Mouse (Mus musculus): ENCODE results near the gene Adora1.
"Not testable (repeated sequence)": the region's sequence is repeated elsewhere in the genome, so short reads cannot be mapped to it uniquely, and the experiment has no call there.

Adora1 gene

DNA sequence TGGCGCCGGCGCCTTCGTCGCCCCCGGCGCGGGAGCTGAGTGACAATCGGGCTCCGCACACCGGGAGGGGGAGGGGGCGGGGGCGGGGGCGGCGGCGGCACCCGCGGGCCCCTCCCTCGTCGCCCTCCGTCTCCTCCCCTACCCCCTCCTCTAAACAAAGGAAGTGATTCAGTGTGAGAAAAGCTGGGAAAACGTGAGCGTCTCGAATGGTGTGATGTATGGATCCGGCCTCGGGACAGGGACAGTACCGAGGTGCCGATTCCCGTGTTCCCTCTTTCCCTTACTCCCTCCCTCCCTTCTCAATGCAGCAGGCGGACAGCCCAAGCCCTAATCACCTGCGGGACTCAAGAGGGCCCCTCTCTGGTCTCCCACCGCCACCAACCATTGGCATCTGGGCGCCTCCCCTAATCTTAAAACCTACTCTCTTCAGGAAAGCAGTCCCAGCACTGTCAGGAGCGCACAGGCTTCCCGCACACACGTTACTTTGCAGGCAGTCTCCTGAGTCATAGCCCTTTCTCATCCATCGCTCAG is at the start of gene Adora1:
TSS of gene Adora1 (minus strand) at position 41 of the 531 bp plus-strand sequence.
- DNase-seq (ENCODE audit: low read depth, low spot score) = no peak

DNA sequence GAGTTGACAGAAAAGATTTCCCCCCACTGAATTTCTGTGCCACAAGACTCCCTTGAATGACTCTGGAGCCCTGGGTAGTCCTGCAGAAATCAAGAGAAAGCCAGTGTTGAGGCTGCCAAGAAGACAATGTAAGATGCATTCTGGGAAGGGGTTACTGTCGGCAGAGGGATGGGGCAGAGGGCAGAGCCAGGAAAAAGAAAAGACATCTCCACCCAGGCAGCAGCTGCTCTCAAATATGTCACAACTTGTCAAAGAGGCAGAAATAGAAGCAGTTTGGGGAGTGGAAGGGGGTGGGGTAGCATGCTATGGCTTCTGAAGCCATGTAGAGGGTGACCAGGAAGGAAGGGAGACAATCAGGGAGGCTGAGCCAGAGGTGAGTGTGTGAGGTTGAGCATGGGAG is 47.9 kb upstream of the Adora1 start:
- DNase-seq (ENCODE audit: low read depth, low spot score) = no peak

DNA sequence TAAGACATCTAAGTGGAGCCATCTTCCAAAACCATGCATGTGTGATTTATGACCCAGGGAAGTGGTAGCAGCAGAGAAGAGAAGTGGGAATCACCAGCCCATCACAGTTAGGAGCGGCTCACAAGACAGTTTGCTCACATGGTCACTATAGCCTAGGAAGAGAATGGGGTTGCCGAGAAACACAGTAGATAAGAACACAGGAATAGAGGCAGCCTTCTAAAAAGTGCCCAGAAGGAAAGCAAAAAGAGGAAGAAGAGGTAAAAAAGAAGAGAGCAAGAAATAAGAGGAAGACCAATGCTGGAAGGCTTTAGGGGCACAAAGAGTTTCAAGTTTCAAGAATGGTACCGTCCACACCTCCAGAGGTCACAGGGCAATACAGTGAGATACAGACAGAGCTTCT is 47.1 kb upstream of the Adora1 start:
- DNase-seq (ENCODE audit: low read depth, low spot score) = no peak

DNA sequence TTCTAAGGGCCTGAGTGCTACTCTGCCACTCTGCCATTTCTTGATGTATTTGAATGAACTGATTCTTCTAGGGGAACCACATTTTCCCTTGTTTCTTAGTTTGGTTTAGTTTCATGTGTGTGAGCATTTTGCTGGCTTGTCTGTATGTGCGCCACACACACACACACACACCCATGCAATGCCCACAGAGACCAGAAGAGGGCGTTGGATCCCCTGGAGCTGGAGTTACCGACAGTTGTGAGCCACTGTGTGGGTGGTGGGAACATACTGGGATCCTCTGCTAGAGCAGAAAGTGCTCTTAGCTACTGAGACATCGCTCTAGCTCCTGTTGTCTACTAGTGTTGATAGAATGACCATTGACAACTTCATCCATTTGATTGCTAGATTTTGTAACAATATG is 46.3 kb upstream of the Adora1 start:
- no peak for DNase-seq (ENCODE audit: low read depth, low spot score)

DNA sequence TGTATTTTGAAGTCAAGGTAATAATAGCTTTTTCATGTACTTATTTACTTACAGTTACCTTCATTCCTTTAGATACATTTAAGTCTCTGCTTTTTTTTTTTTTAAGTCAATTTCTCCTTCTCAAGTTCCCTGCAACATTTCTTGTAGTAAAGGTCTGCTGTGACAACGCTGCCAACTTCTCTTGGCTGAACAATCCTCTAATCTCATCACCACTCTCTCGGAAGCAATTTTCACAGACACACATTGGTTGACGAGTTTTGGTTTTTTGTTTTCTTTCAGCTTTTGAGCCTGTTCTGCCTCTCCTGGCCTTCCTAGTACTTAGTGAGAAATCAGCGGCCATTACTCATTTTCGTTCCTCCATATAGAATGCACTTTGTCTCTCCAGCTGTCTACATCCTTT is 44.9 kb upstream of the Adora1 start:
- DNase-seq (ENCODE audit: low read depth, low spot score) = no peak

DNA sequence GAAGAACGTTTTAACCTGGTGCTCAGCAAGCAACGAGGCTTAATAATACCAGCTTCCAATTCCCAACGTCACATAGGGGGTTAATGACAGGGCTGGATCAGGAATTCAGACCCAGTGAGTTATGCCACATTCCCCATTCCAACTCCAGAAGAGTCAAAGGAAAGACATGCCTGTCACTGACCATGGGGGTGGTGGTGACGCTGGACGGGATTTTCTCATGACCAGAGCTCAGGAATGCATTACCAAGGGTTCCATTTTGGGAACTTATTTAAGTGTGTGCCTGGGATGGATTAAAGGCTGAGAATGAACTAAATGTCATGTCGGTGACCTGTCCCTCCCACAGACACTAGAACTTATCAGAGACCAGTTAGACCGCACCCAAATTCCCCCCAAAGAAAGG is 41.6 kb upstream of the Adora1 start:
- no peak for DNase-seq (ENCODE audit: low read depth, low spot score)

DNA sequence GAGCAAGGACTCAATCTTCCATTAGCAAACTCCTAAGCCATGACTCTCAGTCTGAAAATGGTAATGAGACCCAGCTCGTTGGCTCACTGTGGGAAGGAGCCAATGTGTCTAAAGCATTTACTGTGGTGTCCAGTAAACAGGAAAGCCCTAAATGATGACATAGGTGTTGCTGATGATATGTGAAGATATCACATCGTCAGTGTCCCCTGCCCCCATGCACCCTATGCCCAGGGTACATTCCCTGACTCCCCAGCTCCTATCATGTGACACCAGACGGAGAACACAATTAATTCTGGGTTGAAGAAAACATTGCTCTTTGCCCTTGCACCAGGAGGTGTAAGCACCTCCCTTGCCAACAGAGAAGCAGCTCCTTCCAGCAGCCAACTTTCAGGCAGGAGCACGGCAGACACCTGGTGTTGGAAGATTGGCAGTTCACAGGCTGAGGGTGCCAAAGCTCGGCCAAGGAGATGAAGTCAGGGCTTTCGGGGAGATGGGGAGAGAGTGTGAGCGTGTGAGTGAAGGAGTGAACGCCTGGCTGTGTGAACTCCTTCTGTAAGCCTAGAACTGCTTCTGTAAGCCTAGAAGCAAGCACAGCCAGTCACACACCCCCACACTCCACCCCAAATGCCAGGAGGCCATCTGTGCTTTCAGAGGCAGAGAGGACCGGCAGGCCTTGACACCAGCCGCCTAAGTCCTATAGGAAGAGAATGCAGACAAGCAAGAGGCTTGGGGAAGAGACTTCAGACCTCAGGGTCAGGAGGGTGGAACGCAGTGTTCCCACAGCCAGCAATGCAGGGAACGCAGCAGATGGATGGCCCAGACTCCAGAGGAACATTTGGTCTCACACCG is 40.6 kb upstream of the Adora1 start:
- DNase-seq (ENCODE audit: low read depth, low spot score) = no peak

DNA sequence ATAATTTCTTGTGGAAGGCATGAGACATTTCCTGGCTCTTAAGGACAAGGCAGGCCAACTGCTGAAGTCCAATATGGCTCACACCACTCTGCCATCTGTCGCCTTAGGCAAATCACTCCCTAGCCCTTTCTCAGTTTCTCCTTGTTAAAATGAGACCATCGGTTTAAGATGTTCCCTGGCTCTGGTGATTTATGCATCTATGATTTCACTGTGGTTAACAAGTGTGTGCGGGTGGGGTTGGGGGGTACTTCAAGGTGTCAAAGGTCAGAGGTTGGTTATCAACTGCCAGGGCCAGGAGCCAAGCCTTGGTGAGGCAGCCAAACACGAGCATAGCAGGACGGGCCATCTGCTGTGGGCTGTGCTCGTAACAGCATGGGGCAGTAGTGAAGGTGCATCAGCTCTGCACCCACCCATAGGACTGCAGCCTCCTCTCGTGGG is 39.3 kb upstream of the Adora1 start:
- no peak for DNase-seq (ENCODE audit: low read depth, low spot score)

DNA sequence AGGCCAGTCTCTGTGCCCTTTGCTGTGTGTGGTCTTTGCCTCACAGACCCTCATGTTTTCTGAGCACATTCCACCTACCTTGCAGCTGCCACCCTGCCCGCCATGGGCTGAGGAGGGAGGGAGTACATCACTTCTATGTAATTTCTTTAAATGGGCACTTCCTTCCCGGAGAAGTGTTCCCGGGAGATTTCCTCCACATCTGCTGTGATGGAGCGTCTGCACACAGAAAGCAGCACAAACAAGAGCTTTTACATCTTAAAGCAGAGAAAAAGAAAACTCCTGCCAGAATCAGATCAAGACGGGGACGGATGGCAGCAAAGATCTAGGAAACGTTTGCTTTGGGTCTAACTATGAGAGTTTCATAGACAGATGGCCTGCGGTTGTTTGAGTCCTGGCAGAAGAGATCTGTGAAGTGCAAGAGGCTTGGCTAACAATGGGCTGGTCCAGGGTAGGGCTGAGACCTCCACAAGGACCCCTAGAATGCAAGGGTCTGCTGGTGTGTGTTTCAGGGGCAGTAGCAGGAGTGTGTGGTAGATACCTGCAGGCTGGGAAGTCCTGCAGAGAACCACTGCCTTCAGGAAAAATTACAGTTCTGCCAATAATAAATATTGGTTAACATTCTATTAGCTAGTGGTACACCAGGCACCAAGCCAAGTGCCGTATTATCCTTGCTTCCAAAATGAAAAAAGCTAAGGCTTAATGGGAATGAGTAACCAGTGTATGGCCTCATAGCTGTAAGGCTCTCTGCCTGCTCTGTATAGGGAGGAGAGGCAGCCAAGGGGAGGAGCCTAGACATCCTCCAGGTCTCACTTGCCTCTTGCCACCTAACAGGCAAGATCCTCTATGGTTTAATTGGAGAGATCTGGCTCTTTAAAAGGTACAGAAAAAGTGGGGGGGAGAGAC is 38.5 kb upstream of the Adora1 start:
- DNase-seq (ENCODE audit: low read depth, low spot score) = no peak

DNA sequence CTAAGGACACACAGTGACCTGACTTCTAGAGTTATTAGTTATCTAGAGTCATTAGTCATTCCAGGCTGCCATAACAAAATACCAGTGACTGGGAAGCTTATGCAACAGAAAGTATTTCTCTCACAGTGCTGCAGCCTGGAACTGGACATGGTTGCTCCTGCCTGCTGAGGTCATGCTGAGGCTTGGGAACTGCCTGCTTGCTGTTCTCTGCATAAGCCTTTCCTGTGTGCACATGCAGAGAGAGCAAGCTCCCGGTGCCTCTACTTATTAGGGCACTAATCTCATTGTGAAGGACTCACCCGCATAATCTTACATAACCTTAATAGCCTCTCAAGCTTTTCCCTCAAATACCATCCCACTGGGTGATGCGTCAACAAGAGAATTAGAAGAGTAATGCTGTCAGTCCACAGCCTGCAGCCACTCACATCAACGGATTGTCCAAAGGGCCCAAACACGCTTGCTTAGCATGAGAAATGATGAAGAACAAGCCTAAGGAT is 37.6 kb upstream of the Adora1 start:
- no peak for DNase-seq (ENCODE audit: low read depth, low spot score)

DNA sequence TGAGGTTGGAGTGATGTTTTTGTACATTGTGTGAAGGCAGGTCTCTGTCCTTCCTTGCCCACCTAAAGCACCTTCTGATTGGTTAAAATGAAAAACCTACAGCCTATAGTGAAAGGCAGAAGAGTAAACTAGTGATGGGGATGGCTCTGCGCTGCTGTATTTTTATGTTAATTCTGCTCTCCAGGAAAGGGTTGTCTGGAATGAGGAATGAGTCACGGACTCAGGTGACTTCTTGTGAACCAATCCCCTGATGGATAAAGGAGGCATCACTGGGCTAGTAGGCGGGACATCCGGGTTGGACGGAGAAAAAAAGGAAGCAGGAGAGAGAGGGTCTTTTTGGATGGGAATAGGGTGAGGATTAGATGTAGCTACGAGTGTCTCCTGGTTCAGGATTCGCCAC is 34.8 kb upstream of the Adora1 start:
- no peak for DNase-seq (ENCODE audit: low read depth, low spot score)

DNA sequence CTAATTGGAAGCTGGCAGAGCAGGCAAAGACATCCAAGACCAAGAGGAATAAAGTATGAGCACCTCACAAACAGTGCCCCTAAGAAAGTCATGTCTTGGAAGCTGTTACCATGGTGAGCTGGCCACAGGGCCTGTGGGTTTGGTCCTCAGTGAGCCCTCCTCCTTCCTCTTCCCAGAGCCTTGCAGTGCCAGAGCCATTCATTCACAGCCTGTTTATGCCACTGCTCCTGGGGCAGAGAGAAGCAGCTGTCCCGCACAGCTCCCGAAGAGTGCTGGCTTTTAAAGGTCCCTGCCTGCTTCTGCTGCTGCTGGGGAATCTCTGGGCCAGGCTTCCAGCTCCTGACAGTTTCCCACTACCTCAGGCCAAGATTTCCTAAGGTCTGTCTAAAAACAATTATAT is 30.6 kb upstream of the Adora1 start:
- no peak for DNase-seq (ENCODE audit: low read depth, low spot score)

DNA sequence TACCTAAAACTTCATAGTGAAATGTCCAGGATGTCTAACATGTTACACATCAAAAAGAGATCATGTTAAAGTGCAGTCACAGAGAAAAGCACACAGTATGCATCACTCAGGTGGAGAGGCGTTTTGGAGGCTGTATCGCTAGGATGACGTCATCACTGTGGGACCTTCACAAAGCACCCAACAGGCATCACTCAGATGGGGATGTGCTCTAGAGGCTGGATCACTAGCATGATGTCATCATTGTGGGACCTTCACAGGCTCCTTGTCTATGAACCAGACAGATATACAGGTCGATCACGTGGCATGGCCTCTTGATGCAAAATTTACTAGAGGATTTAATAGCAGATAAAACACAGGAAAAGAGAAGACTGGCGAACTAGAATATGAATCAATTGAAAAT is 29.1 kb upstream of the Adora1 start:
- DNase-seq (ENCODE audit: low read depth, low spot score) = no peak

DNA sequence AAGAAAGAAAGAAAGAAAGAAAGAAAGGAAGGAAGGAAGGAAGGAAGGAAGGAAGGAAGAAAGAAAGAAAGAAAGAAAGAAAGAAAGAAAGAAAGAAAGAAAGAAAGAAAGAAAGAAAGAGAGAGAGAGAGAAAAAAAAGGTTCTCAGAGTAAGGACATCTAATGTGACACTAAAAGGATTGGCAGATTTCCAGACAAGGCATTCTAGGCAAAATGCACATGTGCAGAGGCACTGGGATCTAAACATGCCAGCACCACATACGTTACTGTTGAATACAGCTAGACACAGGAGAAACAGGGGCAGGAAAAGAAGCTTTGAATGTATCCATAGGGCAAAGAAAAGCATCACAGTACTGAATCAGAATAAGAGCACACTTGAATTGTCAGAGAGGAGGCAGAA is 14.4 kb upstream of the Adora1 start:
- DNase-seq (ENCODE audit: low read depth, low spot score) = not testable (repeated sequence)

DNA sequence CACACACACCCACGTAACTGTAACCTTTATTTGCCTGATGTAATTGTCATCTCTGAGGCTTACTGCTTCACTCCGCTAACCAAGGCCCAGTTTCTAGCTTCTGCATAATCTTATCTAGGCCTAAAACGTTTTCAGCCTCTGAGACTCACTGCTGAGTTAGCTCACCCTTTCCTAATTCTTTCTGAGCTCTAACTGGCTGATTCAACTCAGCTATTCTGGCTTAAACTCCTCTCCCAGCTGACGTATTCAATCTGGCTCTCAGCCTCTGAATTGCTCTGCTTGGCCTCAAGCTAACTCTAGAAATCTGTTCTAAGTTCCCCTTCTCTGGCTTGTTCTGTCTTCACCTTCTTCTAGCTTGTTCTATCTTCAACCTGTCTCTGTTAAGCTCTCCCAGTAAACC is 11.4 kb upstream of the Adora1 start:
- DNase-seq (ENCODE audit: low read depth, low spot score) = no peak

DNA sequence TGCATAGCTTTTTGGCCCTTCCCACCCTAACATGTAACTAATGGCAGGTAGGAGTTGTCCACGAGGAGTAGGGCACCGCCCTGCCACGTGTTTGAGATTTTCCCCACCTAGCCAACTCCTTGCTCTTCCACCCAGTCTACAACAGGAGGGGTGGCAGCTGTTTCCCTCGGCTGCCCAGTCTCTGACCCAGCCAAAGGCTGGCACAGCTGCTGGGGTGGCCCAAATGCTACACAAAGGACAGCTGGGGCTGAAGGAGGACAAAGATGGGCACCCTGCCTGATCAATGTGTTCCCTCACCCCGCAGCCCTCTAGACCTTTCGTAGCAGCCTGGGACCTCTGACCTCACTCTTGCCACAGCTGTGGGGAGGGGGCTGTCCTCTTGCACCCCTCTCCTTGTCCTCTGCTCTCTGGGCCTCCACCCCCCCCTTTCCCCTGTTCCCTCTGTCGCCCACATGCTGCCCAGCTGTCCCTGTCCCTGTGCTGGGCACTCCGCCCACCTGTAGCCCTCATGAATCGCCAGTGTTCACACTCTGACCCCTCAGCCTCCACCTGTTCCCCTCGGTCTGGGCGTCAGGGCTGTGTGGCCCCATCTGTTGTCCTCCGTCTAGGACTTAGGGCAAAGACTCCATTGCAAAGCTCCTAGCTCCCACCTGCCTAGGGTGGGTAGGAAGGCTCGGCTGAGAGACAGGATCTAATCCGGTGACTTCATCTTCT is 9.9 kb upstream of the Adora1 start:
- no peak for DNase-seq (ENCODE audit: low read depth, low spot score)

DNA sequence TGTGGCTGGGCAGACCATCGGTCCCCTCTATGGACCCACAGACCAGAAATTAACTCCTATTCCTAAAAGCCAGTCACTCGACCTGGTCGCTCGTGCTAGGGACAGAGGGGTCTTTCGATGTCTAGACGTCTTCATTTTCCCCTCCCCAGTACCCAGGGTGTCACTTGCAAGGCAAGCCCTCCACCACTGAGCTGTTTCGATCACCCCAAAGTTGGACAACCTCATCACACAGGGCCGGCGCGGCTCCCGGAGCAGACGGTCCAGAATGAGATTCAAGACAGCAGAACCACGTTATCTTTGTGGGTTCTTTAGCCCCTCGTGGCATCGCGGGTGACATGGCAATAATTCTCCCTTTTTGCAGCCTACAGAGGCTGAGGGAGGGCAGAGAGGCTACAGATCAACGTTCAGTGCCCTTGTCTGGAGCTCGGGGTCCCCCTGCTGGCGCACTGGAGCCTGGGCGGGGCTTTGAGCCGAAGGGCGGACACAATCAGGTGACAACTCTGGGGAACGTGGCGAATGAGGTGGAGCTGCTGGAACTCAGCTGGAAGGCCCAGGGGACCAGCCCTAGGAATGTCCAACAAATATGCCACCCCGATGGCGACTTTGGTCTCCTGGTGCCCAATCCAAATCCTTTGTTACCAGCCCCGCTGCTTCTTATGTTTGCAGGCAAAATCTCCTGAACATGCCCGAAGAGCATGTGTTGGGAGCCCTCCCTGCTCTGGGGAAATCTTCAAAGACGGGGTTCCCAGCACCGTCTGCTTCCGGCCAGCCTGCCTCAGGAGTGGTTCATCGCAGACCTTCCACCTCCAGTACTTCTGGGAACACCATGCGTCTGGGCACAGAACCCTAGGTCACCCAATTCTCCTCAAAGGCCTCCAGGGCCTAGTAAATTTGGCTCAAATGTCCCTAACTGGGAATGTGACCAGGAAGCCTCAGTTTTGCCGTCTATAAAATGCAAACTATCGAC is 9.0 kb upstream of the Adora1 start:
- DNase-seq (ENCODE audit: low read depth, low spot score) = peak; percentile 49

DNA sequence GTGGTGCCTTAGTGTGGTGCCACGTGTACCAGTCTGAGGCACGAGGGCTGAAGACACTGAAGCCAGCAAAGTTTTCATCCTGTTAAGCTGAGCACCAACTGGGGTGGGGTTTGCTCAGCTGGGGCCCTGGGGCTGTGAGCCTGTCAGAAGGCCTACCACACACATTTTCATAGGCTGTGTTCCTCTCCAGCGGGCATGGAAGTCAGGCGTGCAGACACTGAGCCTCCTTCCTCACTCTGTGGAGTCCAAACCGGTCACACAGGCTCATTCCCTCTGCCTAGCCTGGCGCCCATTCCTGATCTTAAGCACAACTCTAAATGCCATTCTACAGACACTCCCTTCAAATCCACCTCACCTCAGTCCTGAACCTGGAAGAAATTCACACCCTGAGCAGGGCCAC is 8.3 kb upstream of the Adora1 start:
- DNase-seq (ENCODE audit: low read depth, low spot score) = no peak

DNA sequence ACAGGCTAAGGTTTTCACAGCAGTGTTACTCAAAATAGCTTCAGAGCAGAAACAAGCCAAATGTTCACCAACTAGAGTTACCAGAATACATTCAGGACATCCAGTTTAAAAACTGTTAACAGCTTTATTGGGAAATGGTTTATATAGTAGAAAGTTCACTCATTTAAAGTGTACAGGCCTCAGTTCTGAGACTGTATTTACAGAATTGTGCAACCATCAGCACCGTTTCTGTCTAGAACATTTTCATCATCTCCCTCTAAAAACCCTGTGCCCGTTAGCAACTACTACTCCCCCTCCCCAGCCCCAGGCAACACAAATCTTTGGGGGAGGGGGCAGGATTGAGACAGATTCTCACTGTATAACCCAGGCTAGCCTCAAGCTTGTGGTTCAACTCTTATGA is 7.1 kb upstream of the Adora1 start:
- no peak for DNase-seq (ENCODE audit: low read depth, low spot score)

DNA sequence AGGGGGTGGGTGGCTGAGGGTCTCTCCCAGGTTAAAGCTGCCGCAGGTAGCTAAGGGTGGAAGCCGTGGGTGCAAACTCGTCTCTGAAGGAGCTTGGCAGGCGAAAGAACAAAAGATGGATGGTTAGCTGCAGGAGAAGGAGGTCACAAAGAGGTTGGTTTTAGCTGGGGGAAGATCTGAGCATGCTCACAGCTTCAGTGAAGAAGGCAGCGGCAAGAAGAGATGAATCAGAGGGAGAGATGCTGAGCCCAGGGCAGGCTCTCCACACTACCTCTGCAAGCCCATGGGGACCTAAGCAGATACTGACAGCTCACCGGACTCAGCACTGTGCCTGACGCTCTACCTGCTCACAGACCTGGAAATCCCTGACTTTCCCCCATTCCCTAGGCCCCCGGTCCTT is 6.1 kb upstream of the Adora1 start:
- no peak for DNase-seq (ENCODE audit: low read depth, low spot score)

DNA sequence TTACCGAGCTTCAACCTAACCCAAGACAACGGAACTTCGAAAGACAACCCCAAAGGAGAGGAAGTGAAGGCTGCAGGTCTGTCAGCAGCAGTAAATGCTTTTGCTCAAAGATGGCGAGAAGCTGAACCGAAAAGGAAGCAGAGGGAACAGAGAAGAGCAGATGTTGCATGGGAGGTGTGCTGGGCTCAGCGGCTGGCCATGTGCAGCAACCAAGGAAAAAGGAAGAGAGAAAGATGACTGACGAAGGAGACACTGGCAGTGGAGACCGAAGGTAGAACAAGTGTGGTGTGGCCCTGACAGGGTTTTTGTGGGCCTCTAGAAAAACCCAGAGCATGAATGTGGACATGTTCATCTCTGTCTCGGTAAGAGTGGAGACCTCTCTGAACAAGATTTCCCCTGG is 5.5 kb upstream of the Adora1 start:
- DNase-seq (ENCODE audit: low read depth, low spot score) = no peak
